Mouse (Mus musculus): ENCODE measurements around the gene Kansl1.

DNA sequence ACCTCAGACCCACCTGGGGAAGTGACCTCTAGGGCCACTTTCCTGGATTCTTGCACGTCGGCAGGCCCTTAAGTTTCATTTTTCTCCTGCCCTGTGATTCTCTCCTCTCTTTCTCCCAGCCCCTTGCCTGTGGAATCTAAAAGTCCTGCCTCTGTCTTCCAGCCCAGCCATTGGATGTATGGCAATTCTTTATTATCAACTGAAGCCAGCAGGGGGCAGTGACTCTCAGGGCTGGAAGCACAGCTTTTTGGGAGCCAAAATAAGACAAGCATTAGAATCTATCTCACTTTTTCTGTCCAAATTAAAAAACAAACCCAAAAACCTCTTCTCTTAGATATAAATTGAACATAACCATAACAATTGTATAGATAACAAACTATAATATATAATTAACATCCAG lies 41.9 kb upstream of the Kansl1 start:
- TF ChIP-seq MXI1 (IDR thresholded peaks at IDR 0.05; ENCODE audit: low read depth, low read length): no peak
- no peak for TF ChIP-seq TCF12 (IDR thresholded peaks at IDR 0.05; ENCODE audit: low read depth, low read length)
- TF ChIP-seq CTCF (conservative IDR thresholded peaks at IDR 0.05 in 1 of 2, IDR thresholded peaks at IDR 0.05 in 1 of 2; ENCODE audit: low read depth in 2 of 2, low read length in 2 of 2): peak; percentile 25 to 75; a peak in 3 of 4 replicates
- TF ChIP-seq JUND (conservative IDR thresholded peaks at IDR 0.05; ENCODE audit: low read depth, low read length): no peak
- TF ChIP-seq USF2 (conservative IDR thresholded peaks at IDR 0.05; ENCODE audit: low read depth, low read length): no peak
- TF ChIP-seq RCOR1 (conservative IDR thresholded peaks at IDR 0.05; ENCODE audit: low read depth, low read length): no peak
- no peak for TF ChIP-seq POLR2AphosphoS2 (IDR thresholded peaks at IDR 0.05; ENCODE audit: low read depth, low read length)
- TF ChIP-seq E2F4 (IDR thresholded peaks at IDR 0.05; ENCODE audit: insufficient replicate concordance, low read depth, low read length): no peak

Data from CH12.LX (cell line).